Mouse (Mus musculus) inflammation-experienced regulatory T-cells, adult 6 months (primary cell): ENCODE data around the gene Rhox3a. TPM values are rescaled to one million over a fixed set of nuclear protein-coding genes. Genes with fewer than 3 reads are reported as not detected.
"Not testable (repeated sequence)": the region's sequence is repeated elsewhere in the genome, so short reads cannot be mapped to it uniquely, and the experiment has no call there.

Experiments used
- ATAC-seq: one replicate; pipeline ENCODE4 v1.8.0; 2017
- polyA plus RNA-seq, 3 experiments: library from polyadenylated mRNA; unstranded; fragments of 100-300 nt; shearing (Covaris generic); gene quantifications; one replicate each; pipeline ENCODE4 v1.2.1; 2017

Gene Rhox3a
- not detected for polyA plus RNA-seq

DNA sequence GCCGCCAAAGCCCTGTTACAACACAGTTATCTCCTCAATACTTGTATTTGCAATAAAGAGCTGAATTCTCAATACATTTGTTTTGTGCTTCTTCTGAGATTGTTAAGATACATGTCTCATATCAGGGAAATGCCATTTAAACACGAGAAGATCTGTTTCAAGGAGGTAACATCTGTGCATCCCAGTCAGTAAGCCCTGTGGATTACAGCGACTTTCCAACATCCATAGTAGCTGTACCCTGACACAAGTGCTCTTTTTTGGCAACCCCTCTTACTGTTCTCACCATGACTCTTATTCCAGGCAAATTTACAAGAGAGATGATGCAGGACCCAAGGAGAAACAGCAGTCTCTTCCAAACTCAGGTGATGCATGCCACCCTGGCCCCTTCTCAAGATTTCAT lies at the start of gene Rhox3a:
Gene Rhox3a, plus strand, starts transcription at position 301 of the 400 bp plus-strand sequence.
- not testable (repeated sequence) for ATAC-seq

DNA sequence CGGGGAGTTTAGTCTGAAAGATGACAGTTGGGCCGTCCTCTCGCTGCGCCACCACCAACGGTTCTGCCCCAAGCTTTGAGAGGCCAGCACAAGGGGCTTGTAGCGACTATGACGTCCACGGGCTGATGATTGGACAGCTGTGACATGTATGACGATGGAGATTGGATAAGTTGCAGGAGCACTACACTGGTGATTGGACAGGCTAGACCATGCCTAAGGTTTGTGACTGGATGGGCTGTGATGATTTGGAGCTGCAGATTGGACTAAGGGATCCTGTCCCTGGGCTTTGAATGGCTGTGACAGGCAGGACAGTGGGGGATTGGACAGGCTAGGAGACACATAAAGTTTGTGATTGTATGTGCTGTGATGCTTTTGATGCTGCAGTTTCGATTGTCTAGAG lies 38.8 kb upstream of the Rhox3a start, which contains the start of gene Gm9:
Gene Gm9, minus strand, starts transcription at position 101 of the 400 bp plus-strand sequence.
- no peak for ATAC-seq

DNA sequence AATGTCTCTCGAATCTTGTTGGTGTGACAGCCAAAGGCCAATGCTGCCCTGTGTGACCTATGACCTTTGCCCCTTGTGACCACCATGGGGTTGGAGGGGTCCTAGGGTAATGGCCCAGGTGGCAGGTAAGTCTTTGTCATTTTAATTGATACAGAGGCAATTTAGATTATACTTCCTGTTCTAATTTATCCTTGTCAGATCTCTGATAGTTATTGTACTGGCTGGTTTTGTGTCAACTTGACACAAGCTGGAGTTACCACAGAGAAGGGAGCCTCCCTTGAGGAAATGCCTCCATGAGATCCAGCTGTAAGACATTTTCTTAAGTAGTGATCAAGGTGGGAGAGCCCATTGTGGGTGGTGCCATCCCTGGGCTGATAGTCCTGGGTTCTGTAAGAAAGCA lies 27.6 kb upstream of the Rhox3a start, which contains the start of gene Rhox1:
Gene Rhox1, minus strand, starts transcription at position 101 of the 400 bp plus-strand sequence.
- not testable (repeated sequence) for ATAC-seq

DNA sequence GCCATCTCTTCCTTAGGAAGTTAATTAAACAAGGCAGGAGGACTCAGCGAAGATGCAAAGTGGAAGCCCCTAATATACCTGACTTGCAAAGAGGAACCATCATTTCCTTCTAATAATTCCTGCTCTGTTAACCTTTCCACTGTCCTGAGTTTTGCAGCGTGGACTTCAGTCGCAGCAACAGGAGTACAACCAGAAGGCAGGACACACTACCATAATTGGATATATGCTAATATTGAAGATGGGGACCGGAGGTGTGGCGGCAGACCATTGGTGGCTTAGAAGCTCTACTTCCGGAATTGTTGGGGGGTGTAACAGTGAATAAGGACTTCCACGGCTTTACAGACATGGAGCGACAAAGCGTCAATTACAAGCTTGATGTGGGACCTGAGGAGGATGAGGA lies 5.0 kb upstream of the Rhox3a start, which contains the start of gene Rhox2a:
Gene Rhox2a, plus strand, starts transcription at position 301 of the 400 bp plus-strand sequence.
- not testable (repeated sequence) for ATAC-seq

DNA sequence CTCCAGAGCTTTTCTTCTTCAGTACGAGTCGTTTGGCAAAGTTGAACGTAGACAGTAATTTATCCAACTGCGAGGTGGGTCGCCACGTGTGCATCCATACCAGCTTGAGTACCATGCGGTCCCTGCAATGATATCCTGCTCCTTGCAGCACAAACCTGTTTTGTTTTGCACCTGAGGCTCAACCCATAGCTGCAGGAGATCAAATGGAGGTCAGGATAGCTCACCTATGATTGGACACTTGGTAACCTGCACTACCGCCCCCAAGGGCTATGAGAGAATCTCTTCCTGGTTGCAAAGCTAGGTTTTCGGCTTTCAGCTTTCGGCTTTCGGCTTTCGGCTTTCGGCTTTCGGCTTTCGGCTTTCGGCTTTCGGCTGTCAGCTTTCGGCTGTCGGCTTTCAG lies 15.3 kb downstream of the Rhox3a start, which contains the start of gene Rhox4a:
Gene Rhox4a, plus strand, starts transcription at position 301 of the 400 bp plus-strand sequence.
- not testable (repeated sequence) for ATAC-seq

Other genes with a start within 250 kb of the Rhox3a start
- not detected for gene Sowahd, start 201.1 kb upstream of the Rhox3a start, polyA plus RNA-seq
- 1,000 to 10,000 TPM in 1 of 3 experiments, 100 to 1,000 TPM in 2; 704 to 1,016 (median 774) TPM for gene Rpl39, start 164.5 kb upstream of the Rhox3a start, polyA plus RNA-seq
- gene Upf3b, start 139.6 kb upstream of the Rhox3a start, polyA plus RNA-seq = 10 to 100 TPM; 38.3 to 47.1 (median 39.0) TPM
- 10 to 100 TPM; 21.7 to 35.3 (median 33.7) TPM for gene Nkap, start 123.1 kb upstream of the Rhox3a start, polyA plus RNA-seq
- under 1 TPM in 2 of 3 experiments, not detected in 1; 0.33 to 0.53 TPM for gene Akap14, start 81.1 kb upstream of the Rhox3a start, polyA plus RNA-seq
- 100 to 1,000 TPM; 266 to 354 (median 305) TPM for gene Ndufa1, start 58.8 kb upstream of the Rhox3a start, polyA plus RNA-seq
- 10 to 100 TPM in 2 of 3 experiments, 1 to 10 TPM in 1; 7.9 to 16.0 (median 11.7) TPM for gene Rnf113a1, start 58.7 kb upstream of the Rhox3a start, polyA plus RNA-seq
- gene Gm9, start 38.9 kb upstream of the Rhox3a start, polyA plus RNA-seq = not detected
- not detected for gene Rhox1, start 27.7 kb upstream of the Rhox3a start, polyA plus RNA-seq
- gene Rhox2a, start 4.9 kb upstream of the Rhox3a start, polyA plus RNA-seq = not detected
- not detected for gene Rhox4a, start 15.4 kb downstream of the Rhox3a start, polyA plus RNA-seq
- gene Rhox3a2, start 130.1 kb downstream of the Rhox3a start, polyA plus RNA-seq = not detected
- gene Rhox4a2, start 140.9 kb downstream of the Rhox3a start, polyA plus RNA-seq = not detected
- not detected for gene Rhox2b, start 162.1 kb downstream of the Rhox3a start, polyA plus RNA-seq
- gene Rhox4b, start 182.6 kb downstream of the Rhox3a start, polyA plus RNA-seq = not detected
- gene Rhox2c, start 203.8 kb downstream of the Rhox3a start, polyA plus RNA-seq = not detected
- not detected for gene Rhox3c, start 208.7 kb downstream of the Rhox3a start, polyA plus RNA-seq
- not detected for gene Rhox4c, start 230.4 kb downstream of the Rhox3a start, polyA plus RNA-seq
- not detected for gene Rhox2d, start 243.5 kb downstream of the Rhox3a start, polyA plus RNA-seq